ENCODE assay signal across 10 mouse cellular contexts in genomic region chr19:55838389-55839035, GRCm38 (mm10).
A peak's percentile ranks its signal among the peaks of the same experiment; 100 is the strongest.
DNase-seq lines count a peak whose midpoint lies in the region; ATAC-seq and TF ChIP-seq lines count a peak whose summit lies in the region.
"Had no signal": no experiment of that assay in that cellular context is flagged by ENCODE, and none has a peak within 500 bp of the region (broad histone marks: within the 10 kb centered on the region; RNA-seq: fewer than 3 reads in every experiment).

No protein-coding gene starts in this region.

- no peaks in the 10 kb centered on the region for H3K79me2 ChIP-seq in MEL (ENCODE audit: control insufficient read depth, insufficient read depth, low read length, poor library complexity)

- TF ChIP-seq POLR2A in MEL (IDR thresholded peaks at IDR 0.05; ENCODE audit: control insufficient read depth in 1 of 2, insufficient read depth in 1 of 2, low read depth in 1 of 2, low read length in 2 of 2, poor library complexity in 1 of 2) = no peak

- peaks cover 3% of the 10 kb centered on the region; the same call in 1 of the 2 replicates for H3K9me3 ChIP-seq in heart, embryonic 10.5 days
- no peaks in the 10 kb centered on the region for H3K9me3 ChIP-seq in MEL (replicated peaks; ENCODE audit: insufficient read depth, low read length)
- H3K9me3 ChIP-seq in hindbrain, embryonic 10.5 days = peaks cover 4% of the 10 kb centered on the region
- no peaks in the 10 kb centered on the region for H3K9me3 ChIP-seq in liver, embryonic 15.5 days (replicated peaks)

- H3K4me2 ChIP-seq in liver, embryonic 15.5 days = no peak overlapping the region

- WGBS in heart, embryonic 10.5 days = 52% methylated on average over 5 of the region's 5 CpGs
- 37% methylated on average over 5 of the region's 5 CpGs for whole genome bisulfite sequencing in hindbrain, embryonic 10.5 days
- WGBS in liver, embryonic 15.5 days (ENCODE audit: insufficient replicate concordance) = 32% methylated on average over 5 of the region's 5 CpGs

- no peaks in the 10 kb centered on the region for H3K27me3 ChIP-seq in heart, embryonic 10.5 days (ENCODE audit: insufficient read depth, poor library complexity, severe bottlenecking)
- H3K27me3 ChIP-seq in MEL (ENCODE audit: control insufficient read depth in 1 of 2, insufficient read depth in 2 of 2, low read length in 2 of 2) = no peaks in the 10 kb centered on the region
- no peaks in the 10 kb centered on the region for H3K27me3 ChIP-seq in hindbrain, embryonic 10.5 days (ENCODE audit: insufficient read depth, poor library complexity, severe bottlenecking)
- no peaks in the 10 kb centered on the region for H3K27me3 ChIP-seq in liver, embryonic 15.5 days

- no peak for DNase-seq in heart, embryonic 10.5 days (ENCODE audit: low spot score)
- no peak for DNase-seq in heart, adult 11 months
- peak; percentile 66 for DNase-seq in MEL (ENCODE audit: low read depth, low spot score)
- DNase-seq in hindbrain, embryonic 10.5 days (ENCODE audit: low spot score) = no peak
- DNase-seq in c-Kit-positive CD71-positive TER-119-positive erythroid progenitor cells, embryonic 14.5 days (ENCODE audit: low spot score) = no peak
- no peak for DNase-seq in frontal cortex, postnatal 10 days (ENCODE audit: low spot score in 2 of 2)
- no peak for DNase-seq in urinary bladder, postnatal 4 days (ENCODE audit: low spot score in 2 of 2)
- DNase-seq: adrenal gland, adult 2 months; gastrocnemius, postnatal 10 days had no signal

- no peak overlapping the region for H3K4me3 ChIP-seq in heart, embryonic 10.5 days
- no peak overlapping the region; a peak in 1 of 4 replicates for H3K4me3 ChIP-seq in MEL (ENCODE audit: control insufficient read depth in 1 of 2, insufficient read depth in 1 of 2, low read depth in 2 of 2, low read length in 2 of 2)
- no peak overlapping the region for H3K4me3 ChIP-seq in hindbrain, embryonic 10.5 days
- no peak overlapping the region for H3K4me3 ChIP-seq in liver, embryonic 15.5 days (replicated peaks)

- no peak for ATAC-seq in liver, embryonic 15.5 days (ENCODE audit: insufficient read depth)

- no peak for TF ChIP-seq RAD21 in MEL (IDR thresholded peaks at IDR 0.05; ENCODE audit: low read depth, low read length)

- peaks cover 60% of the 10 kb centered on the region for H3K4me1 ChIP-seq in heart, embryonic 10.5 days
- H3K4me1 ChIP-seq in MEL (ENCODE audit: control insufficient read depth in 1 of 2, insufficient read depth in 2 of 2, low read length in 2 of 2) = peaks cover 10 to 31% of the 10 kb centered on the region in 2 experiments
- peaks cover 64% of the 10 kb centered on the region for H3K4me1 ChIP-seq in hindbrain, embryonic 10.5 days (replicated peaks)
- H3K4me1 ChIP-seq in liver, embryonic 15.5 days (replicated peaks) = peaks cover 14% of the 10 kb centered on the region

- peaks cover 8% of the 10 kb centered on the region for H3K36me3 ChIP-seq in heart, embryonic 10.5 days
- H3K36me3 ChIP-seq in MEL (ENCODE audit: control insufficient read depth in 1 of 2, insufficient read depth in 2 of 2, low read length in 2 of 2) = peaks cover 0 to 18% of the 10 kb centered on the region in 2 experiments; a peak in 2 of 4 replicates
- peaks cover 10% of the 10 kb centered on the region for H3K36me3 ChIP-seq in hindbrain, embryonic 10.5 days
- H3K36me3 ChIP-seq in liver, embryonic 15.5 days (replicated peaks) = 0 out of 2 replicates have a peak, but pooled peaks cover 2% of the 10 kb centered on the region

- H3K27ac ChIP-seq in heart, embryonic 10.5 days = peak overlapping the region; percentile 65
- H3K27ac ChIP-seq in MEL (ENCODE audit: control insufficient read depth, low read depth, low read length) = peak overlapping the region; percentile 68
- H3K27ac ChIP-seq in hindbrain, embryonic 10.5 days = peak overlapping the region; percentile 82
- H3K27ac ChIP-seq in liver, embryonic 15.5 days (replicated peaks) = 0 out of 2 replicates have a peak overlapping the region, but pooled peaks have one; percentile 16

- peak overlapping the region; percentile 28; the same call in 1 of the 2 replicates for H3K9ac ChIP-seq in MEL (ENCODE audit: control insufficient read depth, low read depth, low read length, poor library complexity, severe bottlenecking)
- H3K9ac ChIP-seq in liver, embryonic 15.5 days = no peak overlapping the region

- TF ChIP-seq CTCF in MEL (IDR thresholded peaks at IDR 0.05 in 2 of 3, conservative IDR thresholded peaks at IDR 0.05 in 1 of 3; ENCODE audit: control insufficient read depth in 1 of 3, insufficient read depth in 1 of 3, low read depth in 2 of 3, low read length in 3 of 3, poor library complexity in 1 of 3, severe bottlenecking in 1 of 3) = no peak

- TF ChIP-seq EP300 in MEL (IDR thresholded peaks at IDR 0.05; ENCODE audit: low read depth in 1 of 2, low read length in 2 of 2) = peak; percentile 36 to 48; a peak in 2 of 4 replicates

TF ChIP-seq in MEL, 35 proteins besides CTCF, POLR2A, EP300 and RAD21:
- TF ChIP-seq ETS1 (IDR thresholded peaks at IDR 0.05; ENCODE audit: low read depth, low read length) (peak; percentile 48; the same call in 1 of the 2 replicates), GATA1 (IDR thresholded peaks at IDR 0.05; ENCODE audit: low read depth, low read length) (peak; percentile 64; the same call in 1 of the 2 replicates), ZMIZ1 (IDR thresholded peaks at IDR 0.05; ENCODE audit: low read depth, low read length) (0 out of 2 replicates have a peak, but pooled peaks have one; percentile 29), TCF12 (IDR thresholded peaks at IDR 0.05; ENCODE audit: low read depth, low read length) (0 out of 2 replicates have a peak, but pooled peaks have one; percentile 16), USF2 (IDR thresholded peaks at IDR 0.05; ENCODE audit: borderline replicate concordance in 1 of 2, insufficient read depth in 1 of 2, low read depth in 1 of 2, low read length in 2 of 2) (no peak), RCOR1 (IDR thresholded peaks at IDR 0.05; ENCODE audit: low read depth, low read length) (peak; percentile 64), TAL1 (IDR thresholded peaks at IDR 0.05; ENCODE audit: low read length) (no peak), ELF1 (IDR thresholded peaks at IDR 0.05; ENCODE audit: low read depth, low read length) (peak; percentile 9; the same call in 1 of the 2 replicates), MAZ (IDR thresholded peaks at IDR 0.05; ENCODE audit: low read depth, low read length) (0 out of 2 replicates have a peak, but pooled peaks have one; percentile 10)

Comparison
In these comparisons a context has a peak if more than half of its experiments do, and no peak if none do; other contexts are left out.
1. H3K27ac ChIP-seq: peak in every context shown above with its lines; median percentile 82 in hindbrain, embryonic 10.5 days; 68 in MEL; 65 in heart, embryonic 10.5 days; 16 in liver, embryonic 15.5 days.